Mouse (Mus musculus): ENCODE data around the gene Btbd2. TPM values are rescaled to one million over a fixed set of nuclear protein-coding genes. Genes with fewer than 3 reads are reported as not detected.

Btbd2 gene
- total and polyA plus RNA-seq, 3 experiments = 43.1 to 81.8 TPM; not detected in 1

DNA sequence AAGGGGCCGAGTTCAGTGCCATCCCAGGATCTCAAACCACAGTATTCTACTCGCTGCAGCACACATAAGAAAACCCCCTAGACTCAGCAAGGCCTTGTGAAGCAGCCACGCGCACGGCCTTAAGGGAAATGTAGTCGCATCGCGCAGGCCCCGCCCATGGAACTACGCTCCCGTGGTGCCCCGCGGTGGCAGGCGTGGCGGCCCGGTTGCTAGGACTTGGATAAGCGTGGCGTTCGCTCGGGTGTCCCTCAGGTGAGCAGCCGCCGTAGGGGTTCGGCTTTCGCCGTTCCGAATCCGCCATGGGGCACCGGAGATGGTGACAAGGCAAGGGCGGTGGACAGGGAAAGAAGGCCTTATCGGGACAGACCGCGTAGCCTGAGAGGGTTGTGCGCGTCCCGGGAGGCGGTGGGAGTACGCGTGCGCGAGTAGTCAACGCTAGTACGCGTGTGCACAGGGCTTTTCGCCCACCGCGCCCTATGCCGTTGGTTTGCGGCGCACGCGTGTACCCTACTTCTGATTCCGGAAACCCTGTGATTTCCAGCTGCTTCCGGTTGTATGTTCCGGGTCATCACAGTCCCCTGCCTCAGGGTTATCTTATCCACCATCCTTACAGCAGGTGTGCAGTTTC lies 54.1 kb downstream of the Btbd2 start, which contains the start of the genes Scamp4 and Adat3 (continued):
- TF ChIP-seq MYB (IDR thresholded peaks at IDR 0.05; ENCODE audit: low read depth, low read length) = peak; percentile 72
- TF ChIP-seq MXI1 (IDR thresholded peaks at IDR 0.05; ENCODE audit: low read depth, low read length) = peak; percentile 97
- peak; percentile 96 for TF ChIP-seq RCOR1 (IDR thresholded peaks at IDR 0.05; ENCODE audit: low read depth, low read length)

DNA sequence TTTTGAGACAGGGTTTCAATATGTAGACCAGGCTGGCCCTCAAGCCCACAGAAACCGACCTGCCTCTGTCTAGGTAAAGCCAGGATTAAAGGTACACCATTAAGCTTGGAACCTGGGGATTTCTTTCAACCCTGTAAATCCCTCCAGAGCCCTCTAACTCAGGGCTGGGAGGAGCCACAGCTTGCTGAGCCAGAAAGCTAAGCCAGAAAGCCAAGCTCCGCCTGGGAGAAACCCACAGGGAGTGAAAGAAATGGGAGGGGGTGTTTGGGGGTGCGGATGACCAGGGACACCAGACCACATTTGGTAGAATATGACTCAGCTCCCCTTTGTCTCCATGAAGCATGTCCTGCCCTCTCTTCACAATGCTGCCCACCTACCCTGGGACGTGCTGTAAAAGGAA lies 60.6 kb downstream of the Btbd2 start:
- Histone ChIP-seq H3K27ac (ENCODE audit: control insufficient read depth, low read depth, low read length) (no peak overlapping the region), H3K79me2 (ENCODE audit: control insufficient read depth, insufficient read depth, low read length, poor library complexity) (no peaks in the 10 kb centered on the region), H3K4me1 (ENCODE audit: control insufficient read depth in 1 of 2, insufficient read depth in 2 of 2, low read length in 2 of 2) (peaks cover 0 to 6% of the 10 kb centered on the region in 2 experiments; a peak in 2 of 4 replicates), H3K9ac (ENCODE audit: control insufficient read depth, low read depth, low read length, poor library complexity, severe bottlenecking) (no peak overlapping the region), H3K27me3 (ENCODE audit: control insufficient read depth in 1 of 2, insufficient read depth in 2 of 2, low read length in 2 of 2) (no peaks in the 10 kb centered on the region), H3K9me3 (replicated peaks; ENCODE audit: insufficient read depth, low read length) (no peaks in the 10 kb centered on the region), H3K4me3 (ENCODE audit: control insufficient read depth in 1 of 2, insufficient read depth in 1 of 2, low read depth in 2 of 2, low read length in 2 of 2) (no peak overlapping the region), H3K36me3 (ENCODE audit: control insufficient read depth in 1 of 2, insufficient read depth in 2 of 2, low read length in 2 of 2) (no peaks in the 10 kb centered on the region)
- TF ChIP-seq KAT2A (conservative IDR thresholded peaks at IDR 0.05; ENCODE audit: low read depth, low read length) (no peak), MXI1 (IDR thresholded peaks at IDR 0.05; ENCODE audit: low read depth, low read length) (no peak), ZC3H11A (IDR thresholded peaks at IDR 0.05; ENCODE audit: low read depth, low read length) (no peak), NRF1 (IDR thresholded peaks at IDR 0.05; ENCODE audit: insufficient read depth, low read depth, low read length, poor library complexity, severe bottlenecking) (no peak), MEF2A (IDR thresholded peaks at IDR 0.05; ENCODE audit: extremely low read depth, insufficient replicate concordance, low read depth, low read length, poor library complexity, severe bottlenecking) (no peak), ETS1 (IDR thresholded peaks at IDR 0.05; ENCODE audit: low read depth, low read length) (no peak), POLR2AphosphoS5 (IDR thresholded peaks at IDR 0.05; ENCODE audit: borderline replicate concordance, low read depth, low read length) (no peak), GATA1 (IDR thresholded peaks at IDR 0.05; ENCODE audit: low read depth, low read length) (no peak), USF2 (IDR thresholded peaks at IDR 0.05; ENCODE audit: borderline replicate concordance in 1 of 2, insufficient read depth in 1 of 2, low read depth in 1 of 2, low read length in 2 of 2) (no peak), POLR2AphosphoS2 (IDR thresholded peaks at IDR 0.05; ENCODE audit: low read length) (no peak), ELF1 (IDR thresholded peaks at IDR 0.05; ENCODE audit: low read depth, low read length) (no peak), TAL1 (IDR thresholded peaks at IDR 0.05; ENCODE audit: low read length) (no peak), MAZ (IDR thresholded peaks at IDR 0.05; ENCODE audit: low read depth, low read length) (no peak), GABPA (IDR thresholded peaks at IDR 0.05; ENCODE audit: low read depth, low read length) (no peak), CTCF (IDR thresholded peaks at IDR 0.05 in 2 of 3, conservative IDR thresholded peaks at IDR 0.05 in 1 of 3; ENCODE audit: control insufficient read depth in 1 of 3, insufficient read depth in 1 of 3, low read depth in 2 of 3, low read length in 3 of 3, poor library complexity in 1 of 3, severe bottlenecking in 1 of 3) (no peak)
- DNase-seq (ENCODE audit: low read depth, low spot score) = no peak

Other genes starting within 250 kb of the Btbd2 start
- gene Tcf3, start 223.4 kb downstream of the Btbd2 start, total RNA-seq (2012; rRNA removed) = 113 and 125 TPM in 2 replicates
- 100 to 1,000 TPM in 1 of 2 experiments, not detected in 1; 258 TPM for gene Tcf3, start 223.4 kb downstream of the Btbd2 start, polyA plus RNA-seq (2012; ENCODE audit: insufficient read depth in 1 of 2, insufficient read length in 2 of 2, low read depth in 1 of 2, low replicate concordance in 2 of 2, missing spikeins in 1 of 2)
- gene Onecut3, start 162.2 kb downstream of the Btbd2 start, total RNA-seq (2012; rRNA removed) = not detected in 2 replicates
- gene Onecut3, start 162.2 kb downstream of the Btbd2 start, polyA plus RNA-seq (2012; ENCODE audit: insufficient read depth in 1 of 2, insufficient read length in 2 of 2, low read depth in 1 of 2, low replicate concordance in 2 of 2, missing spikeins in 1 of 2) = not detected
- gene Atp8b3, start 117.9 kb downstream of the Btbd2 start, total RNA-seq (2012; rRNA removed) = 0.03 TPM in 1 of 2 replicates, not detected in the other
- under 1 TPM in 1 of 2 experiments, not detected in 1; 0.13 TPM for gene Atp8b3, start 117.9 kb downstream of the Btbd2 start, polyA plus RNA-seq (2012; ENCODE audit: insufficient read depth in 1 of 2, insufficient read length in 2 of 2, low read depth in 1 of 2, low replicate concordance in 2 of 2, missing spikeins in 1 of 2)
- 14.3 and 14.7 TPM in 2 replicates for gene Rexo1, start 95.5 kb downstream of the Btbd2 start, total RNA-seq (2012; rRNA removed)
- 10 to 100 TPM in 1 of 2 experiments, not detected in 1; 54.6 TPM for gene Rexo1, start 95.5 kb downstream of the Btbd2 start, polyA plus RNA-seq (2012; ENCODE audit: insufficient read depth in 1 of 2, insufficient read length in 2 of 2, low read depth in 1 of 2, low replicate concordance in 2 of 2, missing spikeins in 1 of 2)
- 30.0 and 37.1 TPM in 2 replicates for gene Klf16, start 79.8 kb downstream of the Btbd2 start, total RNA-seq (2012; rRNA removed)
- 10 to 100 TPM in 1 of 2 experiments, not detected in 1; 51.1 TPM for gene Klf16, start 79.8 kb downstream of the Btbd2 start, polyA plus RNA-seq (2012; ENCODE audit: insufficient read depth in 1 of 2, insufficient read length in 2 of 2, low read depth in 1 of 2, low replicate concordance in 2 of 2, missing spikeins in 1 of 2)
- gene Abhd17a, start 66.7 kb downstream of the Btbd2 start, total RNA-seq (2012; rRNA removed) = 89.6 and 98.5 TPM in 2 replicates
- gene Abhd17a, start 66.7 kb downstream of the Btbd2 start, polyA plus RNA-seq (2012; ENCODE audit: insufficient read depth in 1 of 2, insufficient read length in 2 of 2, low read depth in 1 of 2, low replicate concordance in 2 of 2, missing spikeins in 1 of 2) = 100 to 1,000 TPM in 1 of 2 experiments, 10 to 100 TPM in 1; 96.2 to 136 TPM
- gene Scamp4, start 54.2 kb downstream of the Btbd2 start, total RNA-seq (2012; rRNA removed) = 34.2 and 36.5 TPM in 2 replicates
- 100 to 1,000 TPM in 1 of 2 experiments, not detected in 1; 140 TPM for gene Scamp4, start 54.2 kb downstream of the Btbd2 start, polyA plus RNA-seq (2012; ENCODE audit: insufficient read depth in 1 of 2, insufficient read length in 2 of 2, low read depth in 1 of 2, low replicate concordance in 2 of 2, missing spikeins in 1 of 2)
- 7.2 and 7.7 TPM in 2 replicates for gene Adat3, start 54.2 kb downstream of the Btbd2 start, total RNA-seq (2012; rRNA removed)
- gene Adat3, start 54.2 kb downstream of the Btbd2 start, polyA plus RNA-seq (2012; ENCODE audit: insufficient read depth in 1 of 2, insufficient read length in 2 of 2, low read depth in 1 of 2, low replicate concordance in 2 of 2, missing spikeins in 1 of 2) = 1 to 10 TPM in 1 of 2 experiments, not detected in 1; 7.4 TPM
- gene Gm49322, start 51.0 kb downstream of the Btbd2 start, total RNA-seq (2012; rRNA removed) = 1.4 and 1.8 TPM in 2 replicates
- gene Gm49322, start 51.0 kb downstream of the Btbd2 start, polyA plus RNA-seq (2012; ENCODE audit: insufficient read depth in 1 of 2, insufficient read length in 2 of 2, low read depth in 1 of 2, low replicate concordance in 2 of 2, missing spikeins in 1 of 2) = 1 to 10 TPM in 1 of 2 experiments, not detected in 1; 2.1 TPM
- 125 and 132 TPM in 2 replicates for gene Csnk1g2, start 34.2 kb downstream of the Btbd2 start, total RNA-seq (2012; rRNA removed)
- gene Csnk1g2, start 34.2 kb downstream of the Btbd2 start, polyA plus RNA-seq (2012; ENCODE audit: insufficient read depth in 1 of 2, insufficient read length in 2 of 2, low read depth in 1 of 2, low replicate concordance in 2 of 2, missing spikeins in 1 of 2) = 100 to 1,000 TPM in 1 of 2 experiments, not detected in 1; 231 TPM
- gene Mknk2, start 21.0 kb upstream of the Btbd2 start, total RNA-seq (2012; rRNA removed) = 68.6 and 87.1 TPM in 2 replicates
- 100 to 1,000 TPM in 1 of 2 experiments, 10 to 100 TPM in 1; 47.4 to 184 TPM for gene Mknk2, start 21.0 kb upstream of the Btbd2 start, polyA plus RNA-seq (2012; ENCODE audit: insufficient read depth in 1 of 2, insufficient read length in 2 of 2, low read depth in 1 of 2, low replicate concordance in 2 of 2, missing spikeins in 1 of 2)
- gene Mob3a, start 44.9 kb upstream of the Btbd2 start, total RNA-seq (2012; rRNA removed) = 38.3 and 38.7 TPM in 2 replicates
- 10 to 100 TPM in 1 of 2 experiments, not detected in 1; 63.4 TPM for gene Mob3a, start 44.9 kb upstream of the Btbd2 start, polyA plus RNA-seq (2012; ENCODE audit: insufficient read depth in 1 of 2, insufficient read length in 2 of 2, low read depth in 1 of 2, low replicate concordance in 2 of 2, missing spikeins in 1 of 2)
- 1.0 and 1.5 TPM in 2 replicates for gene Izumo4, start 45.1 kb upstream of the Btbd2 start, total RNA-seq (2012; rRNA removed)
- 1 to 10 TPM in 1 of 2 experiments, not detected in 1; 3.8 TPM for gene Izumo4, start 45.1 kb upstream of the Btbd2 start, polyA plus RNA-seq (2012; ENCODE audit: insufficient read depth in 1 of 2, insufficient read length in 2 of 2, low read depth in 1 of 2, low replicate concordance in 2 of 2, missing spikeins in 1 of 2)
- 29.6 and 32.7 TPM in 2 replicates for gene Ap3d1, start 85.2 kb upstream of the Btbd2 start, total RNA-seq (2012; rRNA removed)
- 100 to 1,000 TPM in 1 of 2 experiments, 10 to 100 TPM in 1; 54.5 to 260 TPM for gene Ap3d1, start 85.2 kb upstream of the Btbd2 start, polyA plus RNA-seq (2012; ENCODE audit: insufficient read depth in 1 of 2, insufficient read length in 2 of 2, low read depth in 1 of 2, low replicate concordance in 2 of 2, missing spikeins in 1 of 2)
- gene Dot1l, start 98.1 kb upstream of the Btbd2 start, total RNA-seq (2012; rRNA removed) = 14.7 and 15.0 TPM in 2 replicates
- 10 to 100 TPM in 1 of 2 experiments, not detected in 1; 70.6 TPM for gene Dot1l, start 98.1 kb upstream of the Btbd2 start, polyA plus RNA-seq (2012; ENCODE audit: insufficient read depth in 1 of 2, insufficient read length in 2 of 2, low read depth in 1 of 2, low replicate concordance in 2 of 2, missing spikeins in 1 of 2)
- gene Sf3a2, start 141.1 kb upstream of the Btbd2 start, total RNA-seq (2012; rRNA removed) = 50.4 and 52.0 TPM in 2 replicates
- gene Sf3a2, start 141.1 kb upstream of the Btbd2 start, polyA plus RNA-seq (2012; ENCODE audit: insufficient read depth in 1 of 2, insufficient read length in 2 of 2, low read depth in 1 of 2, low replicate concordance in 2 of 2, missing spikeins in 1 of 2) = 100 to 1,000 TPM in 1 of 2 experiments, not detected in 1; 210 TPM
- gene Plekhj1, start 141.6 kb upstream of the Btbd2 start, total RNA-seq (2012; rRNA removed) = 79.8 and 86.9 TPM in 2 replicates
- gene Plekhj1, start 141.6 kb upstream of the Btbd2 start, polyA plus RNA-seq (2012; ENCODE audit: insufficient read depth in 1 of 2, insufficient read length in 2 of 2, low read depth in 1 of 2, low replicate concordance in 2 of 2, missing spikeins in 1 of 2) = 100 to 1,000 TPM in 1 of 2 experiments, not detected in 1; 217 TPM
- gene Amh, start 148.2 kb upstream of the Btbd2 start, total RNA-seq (2012; rRNA removed) = 0.42 and 0.59 TPM in 2 replicates
- gene Amh, start 148.2 kb upstream of the Btbd2 start, polyA plus RNA-seq (2012; ENCODE audit: insufficient read depth in 1 of 2, insufficient read length in 2 of 2, low read depth in 1 of 2, low replicate concordance in 2 of 2, missing spikeins in 1 of 2) = 1 to 10 TPM in 1 of 2 experiments, not detected in 1; 1.1 TPM
- not detected in 2 replicates for gene Jsrp1, start 156.4 kb upstream of the Btbd2 start, total RNA-seq (2012; rRNA removed)
- under 1 TPM in 1 of 2 experiments, not detected in 1; 0.39 TPM for gene Jsrp1, start 156.4 kb upstream of the Btbd2 start, polyA plus RNA-seq (2012; ENCODE audit: insufficient read depth in 1 of 2, insufficient read length in 2 of 2, low read depth in 1 of 2, low replicate concordance in 2 of 2, missing spikeins in 1 of 2)
- 983 and 1,061 TPM in 2 replicates for gene Oaz1, start 169.6 kb upstream of the Btbd2 start, total RNA-seq (2012; rRNA removed)
- gene Oaz1, start 169.6 kb upstream of the Btbd2 start, polyA plus RNA-seq (2012; ENCODE audit: insufficient read depth in 1 of 2, insufficient read length in 2 of 2, low read depth in 1 of 2, low replicate concordance in 2 of 2, missing spikeins in 1 of 2) = 1,000 to 10,000 TPM in 1 of 2 experiments, not detected in 1; 1,528 TPM
- not detected in 2 replicates for gene Lingo3, start 187.0 kb upstream of the Btbd2 start, total RNA-seq (2012; rRNA removed)
- gene Lingo3, start 187.0 kb upstream of the Btbd2 start, polyA plus RNA-seq (2012; ENCODE audit: insufficient read depth in 1 of 2, insufficient read length in 2 of 2, low read depth in 1 of 2, low replicate concordance in 2 of 2, missing spikeins in 1 of 2) = not detected
- gene Lsm7, start 198.1 kb upstream of the Btbd2 start, total RNA-seq (2012; rRNA removed) = 616 and 637 TPM in 2 replicates
- gene Lsm7, start 198.1 kb upstream of the Btbd2 start, polyA plus RNA-seq (2012; ENCODE audit: insufficient read depth in 1 of 2, insufficient read length in 2 of 2, low read depth in 1 of 2, low replicate concordance in 2 of 2, missing spikeins in 1 of 2) = 100 to 1,000 TPM in 1 of 2 experiments, not detected in 1; 246 TPM
- gene Sppl2b, start 198.2 kb upstream of the Btbd2 start, total RNA-seq (2012; rRNA removed) = 38.6 and 52.0 TPM in 2 replicates
- 10 to 100 TPM in 1 of 2 experiments, not detected in 1; 65.9 TPM for gene Sppl2b, start 198.2 kb upstream of the Btbd2 start, polyA plus RNA-seq (2012; ENCODE audit: insufficient read depth in 1 of 2, insufficient read length in 2 of 2, low read depth in 1 of 2, low replicate concordance in 2 of 2, missing spikeins in 1 of 2)
- gene Tmprss9, start 214.8 kb upstream of the Btbd2 start, total RNA-seq (2012; rRNA removed) = 0.07 and 0.15 TPM in 2 replicates
- under 1 TPM in 1 of 2 experiments, not detected in 1; 0.25 TPM for gene Tmprss9, start 214.8 kb upstream of the Btbd2 start, polyA plus RNA-seq (2012; ENCODE audit: insufficient read depth in 1 of 2, insufficient read length in 2 of 2, low read depth in 1 of 2, low replicate concordance in 2 of 2, missing spikeins in 1 of 2)
- 349 and 366 TPM in 2 replicates for gene Timm13, start 243.9 kb upstream of the Btbd2 start, total RNA-seq (2012; rRNA removed)
- 100 to 1,000 TPM; 329 to 645 TPM for gene Timm13, start 243.9 kb upstream of the Btbd2 start, polyA plus RNA-seq (2012; ENCODE audit: insufficient read depth in 1 of 2, insufficient read length in 2 of 2, low read depth in 1 of 2, low replicate concordance in 2 of 2, missing spikeins in 1 of 2)